Mouse (Mus musculus) retina, embryonic 14.5 days (tissue): Measurements from ENCODE around the gene Stk24.

Experiments
- DNase-seq: peaks from one replicate; pipeline ENCODE4 v3.0.0-alpha.2; 2015; ENCODE audit warnings: low spot score

The Stk24 gene

DNA sequence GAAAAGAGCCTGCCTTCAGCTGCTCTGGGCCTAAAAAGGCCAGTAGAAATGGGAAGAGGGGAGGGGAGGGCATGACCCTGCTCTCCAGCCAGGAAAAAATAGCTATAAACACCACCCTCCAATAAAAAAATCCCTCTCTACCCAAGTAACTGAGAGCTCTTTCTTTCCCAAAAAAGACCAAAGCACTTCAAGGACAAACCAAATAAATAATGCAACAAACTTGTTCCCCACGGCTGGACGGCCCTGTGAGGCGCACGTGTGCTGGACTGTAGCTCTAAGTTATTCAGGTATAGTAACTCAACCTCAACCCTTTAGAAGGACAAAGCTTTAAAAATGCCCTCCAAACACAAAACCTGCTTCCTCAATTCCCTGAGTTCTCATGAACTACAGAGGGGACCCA lies 28.1 kb downstream of the Stk24 start:
- no peak for DNase-seq

DNA sequence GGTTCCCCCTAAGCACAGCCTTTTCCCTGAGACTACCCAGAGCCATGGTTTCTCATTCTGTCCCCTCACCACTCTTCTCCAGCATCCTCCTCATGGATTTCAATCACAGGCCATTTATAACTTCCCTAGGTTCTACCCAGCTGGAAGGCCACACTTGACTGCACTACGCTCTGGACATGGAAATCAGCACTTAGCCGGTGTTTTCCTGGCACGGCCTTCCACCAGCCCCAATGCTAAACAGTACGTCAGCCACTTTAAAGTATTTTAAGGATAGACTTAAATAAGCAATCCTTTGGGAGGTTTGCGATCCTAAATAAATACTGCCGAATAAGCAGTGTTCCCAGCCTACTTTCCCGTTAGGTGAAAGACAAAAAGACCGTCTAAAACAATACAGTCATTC lies 29.8 kb downstream of the Stk24 start:
- DNase-seq = no peak

DNA sequence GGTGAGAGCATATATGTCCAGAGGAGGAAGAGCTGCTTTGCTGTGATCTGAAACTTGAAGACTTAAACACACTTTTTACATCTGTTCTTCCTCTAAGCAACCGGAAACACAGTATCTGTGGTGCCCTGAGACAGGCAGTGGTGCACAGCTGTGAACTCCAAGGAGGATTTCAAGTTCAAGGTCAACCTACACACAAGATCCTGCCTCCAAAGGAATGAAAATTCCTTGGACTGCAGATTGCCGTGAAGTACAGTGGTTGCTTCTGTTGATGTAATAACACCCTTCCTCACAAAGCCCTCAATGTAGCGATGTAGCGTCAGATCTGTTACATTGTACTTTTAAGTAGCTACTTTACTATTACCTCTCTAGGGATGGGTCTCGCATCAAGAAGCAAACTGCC lies 30.5 kb downstream of the Stk24 start:
- DNase-seq = no peak

DNA sequence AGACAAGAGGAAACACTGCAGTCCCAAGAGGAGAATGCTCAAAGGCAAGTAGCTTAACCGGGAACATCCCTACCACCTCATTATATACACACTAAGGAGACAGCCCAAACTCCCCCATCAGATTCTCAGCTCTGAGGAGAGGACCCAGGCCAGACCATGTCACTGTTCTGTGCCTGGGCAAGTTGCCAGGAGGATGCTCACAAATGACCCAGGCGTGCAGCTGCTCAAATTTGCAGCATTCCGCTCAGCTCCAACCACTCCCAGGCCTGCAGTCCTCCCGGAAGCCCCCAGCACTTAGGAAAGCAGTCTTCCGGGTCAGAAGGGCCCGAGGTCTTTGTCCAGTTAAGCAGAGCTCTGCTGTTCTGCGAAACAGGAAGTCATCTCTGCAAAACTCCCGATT lies 31.6 kb downstream of the Stk24 start:
- DNase-seq = no peak

DNA sequence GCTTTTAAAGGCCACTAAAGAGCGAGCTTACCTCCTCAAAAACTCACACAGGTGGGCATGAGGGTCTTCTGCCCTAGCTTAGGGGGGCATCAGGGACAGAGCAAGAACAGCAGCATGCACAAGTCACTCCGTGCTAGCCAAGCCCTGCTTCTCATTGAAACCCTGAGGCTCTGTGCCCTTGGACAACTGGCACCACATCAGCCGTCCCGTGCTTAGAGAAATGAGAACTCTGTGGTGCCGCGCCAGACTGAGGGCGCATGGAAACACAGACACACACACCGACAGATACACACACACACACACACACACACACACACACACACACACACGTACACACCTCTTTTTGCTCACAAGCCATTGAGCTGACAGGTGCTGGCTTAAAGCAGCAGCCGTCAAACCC lies 32.7 kb downstream of the Stk24 start:
- no peak for DNase-seq

DNA sequence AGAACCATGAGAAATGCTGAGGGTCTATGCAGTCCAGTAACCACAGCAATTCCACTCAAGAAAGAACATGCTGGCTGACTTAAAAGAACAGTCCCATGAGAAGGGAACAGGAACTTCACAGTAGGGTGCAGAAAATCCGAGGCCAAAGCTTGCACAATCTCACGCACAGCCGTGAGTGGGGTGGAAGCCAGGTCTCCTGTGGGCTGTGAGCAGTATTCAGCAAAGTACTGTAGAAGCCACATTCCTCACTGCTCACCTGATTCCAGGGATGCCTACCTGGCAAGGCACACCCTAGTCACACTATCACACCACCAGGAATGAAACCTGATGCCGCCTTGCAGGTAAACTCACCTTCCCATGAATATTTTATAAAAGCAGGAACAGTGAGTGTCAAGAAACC lies 33.2 kb downstream of the Stk24 start:
- DNase-seq = no peak

DNA sequence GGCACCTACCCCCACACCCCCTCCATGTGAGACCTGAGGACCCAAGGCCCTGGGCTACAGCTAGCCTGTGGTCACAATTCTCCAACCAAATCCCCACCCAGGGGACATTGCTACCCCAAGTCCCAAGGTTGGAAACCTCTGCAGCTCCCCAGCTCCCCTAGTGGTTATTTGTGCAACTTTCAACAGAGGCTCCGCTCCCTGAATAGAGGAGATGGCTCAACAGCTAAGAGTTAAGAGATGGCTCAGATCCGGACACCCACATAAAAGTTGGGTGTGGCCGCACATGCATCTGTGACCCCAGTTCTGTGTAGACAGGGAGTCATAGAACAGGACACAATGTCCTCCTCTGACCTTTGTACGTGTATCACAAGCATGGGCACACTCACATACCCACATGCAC lies 33.8 kb downstream of the Stk24 start:
- DNase-seq = peak; percentile 65

DNA sequence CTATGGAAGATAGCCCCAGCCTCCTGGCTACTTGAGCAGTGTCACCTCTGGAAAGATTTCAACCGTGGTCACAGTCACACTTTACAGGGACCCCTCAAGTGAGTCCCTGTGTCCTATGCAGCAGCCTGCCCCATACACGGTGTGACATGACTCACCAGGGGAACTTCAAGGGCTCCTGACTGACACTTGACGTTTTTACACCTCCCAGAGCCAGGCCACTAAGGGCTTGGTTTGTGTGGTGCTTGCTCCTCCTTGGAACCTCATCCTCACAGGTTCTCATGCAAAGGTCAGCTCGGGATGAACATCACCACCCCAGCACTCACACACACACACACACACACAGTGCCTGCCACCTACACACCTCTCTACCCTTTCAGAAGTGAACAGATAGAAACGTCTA lies 34.9 kb downstream of the Stk24 start:
- DNase-seq = no peak

DNA sequence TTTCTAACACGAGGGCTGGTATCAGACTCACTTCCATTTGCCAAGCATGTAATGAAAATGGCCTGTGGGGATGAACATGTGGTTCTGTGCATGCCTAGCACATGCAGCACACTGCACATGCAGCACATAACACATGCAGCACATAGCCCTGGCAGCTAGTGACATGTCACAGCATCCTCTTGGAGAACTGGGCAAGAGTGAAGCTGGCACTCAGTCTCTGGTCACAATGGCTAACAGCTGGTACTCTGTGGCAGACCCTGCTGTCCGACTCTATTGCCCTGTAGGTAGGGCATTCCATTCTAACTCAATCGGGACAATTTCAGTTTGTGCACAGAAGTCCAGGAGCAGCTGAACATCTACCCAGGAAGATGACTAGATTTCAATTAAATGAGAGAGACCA lies 36.9 kb downstream of the Stk24 start:
- DNase-seq = no peak

DNA sequence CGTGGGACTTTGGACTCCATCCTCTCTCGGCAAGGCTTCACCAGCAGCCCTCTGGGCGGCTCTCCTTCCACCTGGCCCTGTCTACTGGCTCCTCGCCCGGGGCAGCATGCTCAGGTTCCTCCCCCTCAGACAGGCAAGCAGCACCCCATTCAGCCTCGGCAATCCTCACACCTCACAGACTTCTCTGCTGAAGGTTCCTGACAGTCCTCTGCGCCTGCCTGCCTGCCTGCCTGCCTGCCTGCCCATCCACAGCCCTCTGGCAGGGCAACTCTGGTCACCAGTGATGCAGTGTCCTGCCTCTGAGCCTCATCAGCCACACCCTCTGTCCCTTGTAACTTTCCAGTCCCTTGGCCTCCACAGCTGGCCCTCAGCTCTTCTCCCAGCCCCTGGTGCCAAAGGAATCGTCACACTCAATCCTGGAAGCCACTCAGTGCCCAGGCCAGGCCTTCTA lies 39.8 kb downstream of the Stk24 start:
- no peak for DNase-seq

DNA sequence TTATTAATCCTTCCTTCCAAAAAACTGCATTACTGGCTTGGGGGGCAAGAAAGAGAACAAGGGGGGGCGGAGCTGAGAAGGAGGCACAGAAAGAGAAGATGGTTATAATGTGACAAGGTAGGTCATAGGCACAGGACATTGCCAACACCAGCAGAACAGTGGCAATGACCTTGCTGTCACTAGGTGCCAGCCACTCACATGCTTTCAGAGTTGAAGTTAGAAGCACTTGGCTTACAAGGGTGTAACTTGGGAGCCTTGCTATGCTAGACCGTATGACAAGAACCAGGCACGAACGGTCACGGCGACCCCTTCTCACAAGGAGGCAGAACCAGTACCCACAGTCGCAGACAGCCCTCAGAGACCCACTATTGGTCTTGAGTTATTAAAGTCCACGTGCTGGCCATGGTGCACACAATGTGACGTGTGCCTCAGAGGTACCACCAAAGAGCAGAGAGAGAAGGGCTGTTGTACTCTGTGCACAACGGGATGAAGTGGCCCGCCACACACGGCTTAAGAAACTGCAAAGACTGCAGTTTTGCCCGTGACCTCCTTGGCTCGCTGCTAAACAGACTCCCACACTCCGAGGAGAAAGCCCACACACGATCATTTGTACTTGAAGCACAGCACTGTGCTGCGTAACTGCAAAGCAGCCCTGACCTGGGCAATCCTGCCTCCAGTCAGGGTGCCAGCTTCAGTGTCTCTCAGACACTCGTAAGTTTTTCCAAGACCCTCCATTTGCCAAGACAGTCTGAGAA lies 40.8 kb downstream of the Stk24 start:
- DNase-seq = no peak

DNA sequence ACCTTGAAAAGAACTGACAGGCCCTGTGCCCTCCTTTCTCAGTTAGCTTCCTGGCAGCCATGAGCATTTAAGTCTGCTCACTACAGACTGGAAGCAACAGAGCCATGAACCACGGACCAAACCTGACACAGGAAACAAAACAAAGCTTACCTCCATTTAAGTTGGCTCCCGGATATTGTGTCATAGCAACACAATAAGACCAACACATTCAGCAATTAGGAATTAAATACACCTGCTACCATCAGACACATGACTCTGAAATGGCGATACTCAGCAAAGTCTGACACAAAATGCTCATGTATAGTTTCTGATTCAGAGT lies 49.8 kb downstream of the Stk24 start:
- DNase-seq = no peak

DNA sequence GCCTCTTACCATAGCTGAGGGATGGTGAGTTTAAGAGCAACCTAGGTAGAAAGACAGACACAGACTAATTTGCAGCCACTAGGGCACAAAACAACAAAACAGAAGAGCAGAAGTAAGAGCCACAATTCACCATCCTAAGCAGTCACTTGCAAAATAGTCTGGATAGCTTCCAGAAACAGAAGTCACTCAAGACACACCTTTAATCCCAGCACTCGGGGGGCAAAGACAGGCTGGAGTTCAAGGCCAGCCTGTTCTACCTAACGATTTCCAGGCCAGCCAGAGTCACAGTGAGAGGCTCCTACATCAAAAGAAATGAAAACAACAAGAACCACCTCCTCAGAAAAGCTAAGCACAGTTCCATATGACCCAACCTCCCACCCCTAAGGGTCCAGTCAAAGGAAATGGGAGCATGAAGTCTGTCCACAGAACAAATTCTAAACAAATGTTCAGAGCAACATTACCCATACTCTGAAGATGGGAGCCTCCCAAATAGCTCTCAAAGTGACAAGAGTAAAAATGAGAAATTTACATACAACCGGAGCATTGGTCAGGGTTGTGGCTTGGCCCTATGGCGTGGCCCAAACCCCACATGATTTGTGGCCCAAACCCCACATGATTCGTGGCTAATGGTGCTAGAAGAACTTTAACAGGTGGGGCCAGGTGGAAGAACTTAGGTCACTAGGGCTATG lies 50.3 kb downstream of the Stk24 start:
- DNase-seq = no peak

DNA sequence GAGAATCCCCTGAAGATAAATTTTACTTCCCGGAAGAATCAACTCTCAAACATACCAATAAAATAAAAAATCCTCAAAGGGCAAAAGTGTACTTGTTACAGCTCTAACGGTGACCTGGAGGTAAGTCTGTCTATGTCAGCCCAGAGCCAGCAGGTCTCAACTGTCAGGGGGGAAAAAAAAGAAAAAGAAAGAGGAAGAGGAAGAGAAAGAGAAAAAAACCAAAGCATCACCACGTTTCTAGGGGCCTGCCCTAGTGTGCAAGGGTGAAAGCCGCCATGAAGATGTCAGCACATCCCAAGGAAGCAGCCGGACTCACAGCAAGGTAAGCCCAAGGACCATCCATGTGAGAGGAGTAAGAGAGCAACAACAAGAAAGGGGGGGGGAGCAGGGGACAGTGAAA lies 50.9 kb downstream of the Stk24 start:
- DNase-seq = no peak

DNA sequence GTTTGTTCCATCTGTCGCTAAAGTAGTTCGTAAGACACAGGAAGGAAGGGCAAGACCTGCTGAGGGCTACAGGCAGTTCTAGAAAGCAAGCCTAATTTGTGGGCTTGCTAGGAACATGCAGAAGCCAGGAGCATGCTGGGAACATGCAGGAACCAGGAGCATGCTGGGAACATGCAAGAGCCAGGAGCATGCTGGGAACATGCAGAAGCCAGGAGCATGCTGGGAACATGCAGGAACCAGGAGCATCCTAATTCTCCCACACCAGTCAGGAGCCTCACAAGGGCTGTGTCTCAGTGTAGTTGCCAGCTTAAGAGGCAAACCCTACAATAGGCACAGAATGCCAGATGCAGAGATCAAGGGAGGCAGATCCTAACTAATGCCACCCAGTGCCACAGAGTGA lies 53.4 kb downstream of the Stk24 start:
- no peak for DNase-seq

DNA sequence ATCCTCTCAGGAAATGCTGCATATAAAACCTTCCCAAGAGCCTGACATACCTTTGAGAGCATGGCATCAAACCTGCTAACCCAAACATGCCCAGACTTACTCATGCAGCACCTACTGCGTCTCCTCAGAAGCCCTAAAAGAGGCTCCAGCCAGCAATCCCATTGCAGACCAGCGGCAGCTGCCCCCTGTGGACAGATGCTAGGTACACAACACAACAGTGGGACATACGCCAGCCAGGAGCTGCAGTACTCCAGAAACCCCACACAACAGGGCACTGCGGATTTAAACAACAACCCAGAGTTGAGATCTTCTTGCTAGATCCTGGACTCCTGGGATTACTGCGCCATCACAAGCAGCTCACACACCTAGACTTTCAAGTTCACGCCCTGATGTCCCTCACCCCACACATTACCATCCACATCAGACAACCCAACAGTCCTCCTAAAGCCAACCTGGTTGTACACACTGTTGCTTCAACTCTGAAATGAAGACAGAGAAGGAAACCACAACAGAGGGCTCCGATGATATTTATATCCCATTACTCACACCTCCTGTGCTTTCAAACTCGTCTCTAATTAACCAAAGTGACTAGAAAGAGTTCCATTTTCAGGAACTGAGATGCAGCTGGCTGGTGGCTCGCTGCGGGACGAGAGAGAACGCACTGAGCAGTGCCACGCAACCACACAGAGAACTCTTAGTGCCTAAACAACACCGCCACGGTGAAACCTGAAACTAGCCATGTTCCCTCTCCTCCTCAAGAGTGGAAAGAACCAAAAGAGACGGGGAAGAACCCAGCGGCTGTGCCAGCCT lies 55.1 kb downstream of the Stk24 start:
- DNase-seq = no peak

DNA sequence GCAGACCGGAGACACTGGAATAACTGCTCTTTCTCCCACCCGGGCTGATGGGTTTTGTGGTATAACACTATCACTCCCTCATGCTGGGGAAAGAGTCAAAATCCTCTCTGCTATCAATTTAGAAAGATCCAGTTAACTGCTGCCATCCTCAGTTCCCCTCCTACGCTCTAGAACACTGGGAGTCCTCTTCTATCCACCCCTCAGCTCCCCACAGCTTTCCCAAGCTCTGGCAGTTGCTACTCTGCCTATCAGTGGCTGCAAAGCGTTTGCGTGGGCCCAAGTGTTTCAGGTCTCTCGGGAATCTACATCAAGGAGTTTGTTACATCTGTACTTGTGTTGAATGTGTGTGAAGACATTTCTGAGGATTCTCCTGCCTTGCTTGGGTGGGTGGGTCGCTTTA lies 57.2 kb downstream of the Stk24 start:
- no peak for DNase-seq

DNA sequence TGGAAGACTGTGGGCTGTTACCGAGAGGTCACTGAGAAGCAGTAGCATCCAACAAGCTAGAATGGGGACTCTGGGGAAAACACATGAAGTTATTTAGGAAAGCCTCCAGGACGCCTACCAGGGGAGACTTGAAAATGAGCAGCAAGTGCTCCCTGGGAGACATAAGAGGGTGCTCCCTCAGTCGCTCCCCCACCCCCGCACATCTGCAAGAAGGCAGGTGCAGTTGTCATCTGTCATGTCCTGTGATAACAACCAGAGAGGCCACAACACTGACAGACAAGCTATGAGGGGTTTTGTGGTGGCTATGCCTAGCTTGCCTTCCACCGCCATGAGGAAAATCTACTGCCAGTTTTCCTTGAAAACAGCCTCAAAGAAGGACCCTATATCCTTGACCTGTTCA lies 57.7 kb downstream of the Stk24 start:
- no peak for DNase-seq

DNA sequence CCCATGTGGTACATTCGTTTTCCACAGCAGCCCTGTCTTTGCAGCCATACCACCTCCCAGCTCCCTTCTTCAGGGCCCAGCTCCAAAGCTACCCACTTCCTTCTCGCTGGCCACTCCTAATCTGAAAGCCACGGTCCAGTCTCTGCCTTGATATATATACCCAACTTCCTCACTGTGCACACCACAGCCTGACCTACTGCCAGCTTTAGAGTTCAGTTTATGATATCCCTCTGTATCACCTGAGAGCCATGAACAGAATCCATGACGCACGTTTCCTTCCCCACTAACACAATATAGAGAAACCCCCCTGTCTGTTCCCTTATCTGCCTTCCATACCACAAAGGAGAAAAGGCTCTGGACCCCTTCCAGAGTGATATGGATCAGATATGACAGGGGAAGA lies 61.4 kb downstream of the Stk24 start:
- DNase-seq = no peak

DNA sequence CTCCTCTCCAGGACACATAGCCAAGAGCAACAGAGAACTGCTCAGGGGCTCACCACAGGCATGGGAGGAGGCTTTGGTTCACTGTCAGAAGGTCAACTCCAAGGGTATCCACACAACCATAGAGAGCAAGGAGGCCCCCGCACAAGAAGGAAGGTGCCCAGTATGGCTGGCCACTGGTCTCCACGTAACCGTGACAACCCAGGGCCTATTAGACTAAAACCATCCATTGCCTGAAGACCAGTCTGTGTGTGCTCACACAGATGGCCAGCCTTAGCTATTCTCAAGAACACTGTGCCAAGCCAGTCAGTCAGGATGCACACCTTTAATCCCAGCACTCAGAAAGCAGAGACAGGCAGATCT lies 62.5 kb downstream of the Stk24 start:
- no peak for DNase-seq

DNA sequence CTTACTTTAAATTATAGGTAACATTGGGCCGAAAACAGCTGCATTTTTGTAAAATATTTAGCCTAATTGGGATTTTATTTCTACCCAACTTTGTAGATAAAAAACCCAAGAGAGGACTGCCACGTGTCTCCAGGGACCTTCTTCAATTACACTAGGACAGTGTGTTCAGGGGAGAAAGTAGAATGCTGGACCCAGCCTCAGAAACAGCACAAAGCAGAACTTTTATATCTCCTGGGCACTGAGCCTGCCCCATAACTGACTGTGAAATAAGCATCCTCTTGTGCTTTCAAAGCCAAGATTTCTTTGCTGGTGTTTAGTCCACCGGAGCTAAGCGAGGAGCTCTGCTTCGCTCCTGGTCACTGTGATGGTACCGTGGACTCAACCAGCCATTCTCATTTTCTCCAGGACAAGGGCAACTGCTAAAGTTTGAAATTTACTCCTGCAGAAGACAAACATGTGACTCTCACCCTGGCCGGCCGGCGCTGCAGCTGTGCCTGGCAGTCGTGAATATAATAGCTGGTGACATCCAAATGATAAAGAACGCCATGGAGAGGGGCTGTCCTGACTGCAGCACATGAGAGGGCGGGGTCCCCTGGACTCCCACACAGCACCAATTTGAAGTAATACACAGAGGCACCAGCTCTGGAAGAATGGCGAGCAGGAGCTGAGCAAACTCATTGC lies 63.0 kb downstream of the Stk24 start:
- no peak for DNase-seq

DNA sequence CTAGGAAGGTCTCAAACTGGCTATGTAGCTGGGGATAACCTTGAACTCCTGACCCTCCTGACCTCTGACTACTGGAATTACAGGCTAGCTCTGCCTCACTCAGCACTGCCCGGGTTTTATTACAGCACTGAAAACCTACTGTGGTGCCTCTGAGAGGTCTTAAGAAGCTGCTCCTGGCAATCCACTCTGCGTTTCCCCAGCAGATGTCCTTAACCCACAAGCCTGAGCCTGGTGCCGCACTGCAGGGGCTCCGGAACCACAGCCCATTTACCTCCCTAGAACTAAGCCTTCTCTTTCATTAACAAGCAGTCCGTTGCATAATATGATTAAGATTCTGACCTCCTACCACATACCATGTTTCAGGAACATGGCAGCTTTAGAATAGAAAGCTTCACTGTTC lies 63.7 kb downstream of the Stk24 start:
- peak; percentile 30 for DNase-seq

DNA sequence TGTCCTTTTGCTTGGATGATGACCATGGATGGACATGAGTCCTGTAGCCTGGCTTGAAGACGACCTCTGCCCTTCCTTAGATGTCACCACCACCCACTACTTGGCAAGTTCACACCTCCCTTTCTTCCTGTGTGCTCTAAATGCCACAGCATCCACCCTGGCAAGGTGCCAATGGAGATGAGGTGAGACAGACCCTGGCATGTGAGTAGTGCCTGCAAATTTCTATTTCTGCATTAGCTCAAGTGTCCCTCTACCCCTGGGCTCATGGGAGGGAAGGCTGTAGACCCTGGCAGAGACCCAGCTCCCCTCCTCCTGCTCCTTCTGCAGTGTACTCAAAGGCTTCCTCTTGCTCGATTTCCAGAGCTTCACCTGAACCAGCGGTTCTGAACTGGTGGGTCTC lies 64.9 kb downstream of the Stk24 start:
- DNase-seq = no peak
